Mouse (Mus musculus): ENCODE measurements around the gene Apba2.

GRCm38 (mm10) chr7:64626494-64626893, 125.0 kb downstream of the Apba2 start:
- no peak for TF ChIP-seq POLR2A (IDR thresholded peaks at IDR 0.05; ENCODE audit: low read depth, low read length)
- no peak for TF ChIP-seq CTCF (IDR thresholded peaks at IDR 0.05; ENCODE audit: borderline replicate concordance, insufficient read depth, low read length)

Measured in embryonic fibroblast, embryonic 13.5 days (primary cell).